Mouse (Mus musculus): Measurements from ENCODE around the gene Mknk1.

The Mknk1 gene

DNA sequence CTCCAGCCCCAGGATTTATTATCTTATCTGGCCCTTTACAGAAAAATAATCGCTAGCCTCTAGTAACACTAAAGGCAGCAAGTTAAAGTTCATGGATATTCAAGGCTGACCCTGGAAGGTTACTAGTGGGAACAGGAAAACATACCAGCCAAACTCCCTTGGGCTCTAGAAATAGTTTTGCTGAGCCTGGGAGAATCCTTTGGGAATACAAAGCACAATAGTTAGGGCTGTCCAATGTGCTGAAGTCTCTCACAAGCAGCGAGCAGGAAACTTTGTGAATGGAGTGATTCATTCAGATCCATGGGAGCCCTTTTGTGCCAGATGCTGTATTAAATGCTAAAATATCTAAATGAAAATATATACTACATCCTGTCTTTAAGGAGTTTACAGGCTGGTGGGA lies 7.7 kb downstream of the Mknk1 start:
- no peak for DNase-seq (ENCODE audit: low read depth, low spot score)

DNA sequence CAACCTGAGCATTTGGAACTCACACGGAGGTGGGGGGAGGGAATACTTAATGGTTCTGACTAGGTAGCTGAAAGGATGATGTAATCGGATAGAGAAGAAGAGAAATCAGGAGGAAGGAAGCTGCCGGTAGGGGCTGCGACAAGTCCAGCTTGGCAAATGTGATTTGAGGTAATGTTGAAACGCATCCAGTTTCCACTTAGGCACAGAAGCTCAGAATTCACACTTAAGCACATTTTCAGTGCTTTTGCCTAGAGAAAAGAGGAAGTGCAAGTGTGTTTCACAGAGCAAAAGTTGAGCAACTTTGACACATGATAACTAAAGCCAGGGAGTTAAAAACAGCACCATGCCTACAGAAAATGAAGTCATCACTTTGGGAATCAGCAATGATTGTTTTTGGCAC lies 8.4 kb downstream of the Mknk1 start:
- DNase-seq (ENCODE audit: low read depth, low spot score): no peak

DNA sequence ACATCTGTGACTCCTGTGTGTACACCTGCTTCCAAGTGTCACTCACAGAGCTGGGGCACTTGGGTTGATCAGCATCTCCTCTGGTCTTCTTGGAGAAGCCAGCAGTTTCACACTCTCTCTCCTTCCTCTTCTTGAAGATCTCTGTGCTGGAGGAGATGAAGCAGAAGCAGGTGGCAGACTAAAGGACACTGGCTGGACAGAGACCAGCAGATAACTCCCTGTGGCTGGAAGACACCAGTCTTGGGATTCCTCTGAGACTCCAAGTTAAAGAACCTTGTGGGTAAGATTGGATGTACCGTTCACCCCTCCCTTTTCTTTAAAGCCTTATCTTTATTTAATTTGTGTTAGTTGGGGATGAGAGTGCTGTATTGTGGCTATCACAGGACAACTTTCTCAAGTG lies 9.1 kb downstream of the Mknk1 start:
- no peak for DNase-seq (ENCODE audit: low read depth, low spot score)

DNA sequence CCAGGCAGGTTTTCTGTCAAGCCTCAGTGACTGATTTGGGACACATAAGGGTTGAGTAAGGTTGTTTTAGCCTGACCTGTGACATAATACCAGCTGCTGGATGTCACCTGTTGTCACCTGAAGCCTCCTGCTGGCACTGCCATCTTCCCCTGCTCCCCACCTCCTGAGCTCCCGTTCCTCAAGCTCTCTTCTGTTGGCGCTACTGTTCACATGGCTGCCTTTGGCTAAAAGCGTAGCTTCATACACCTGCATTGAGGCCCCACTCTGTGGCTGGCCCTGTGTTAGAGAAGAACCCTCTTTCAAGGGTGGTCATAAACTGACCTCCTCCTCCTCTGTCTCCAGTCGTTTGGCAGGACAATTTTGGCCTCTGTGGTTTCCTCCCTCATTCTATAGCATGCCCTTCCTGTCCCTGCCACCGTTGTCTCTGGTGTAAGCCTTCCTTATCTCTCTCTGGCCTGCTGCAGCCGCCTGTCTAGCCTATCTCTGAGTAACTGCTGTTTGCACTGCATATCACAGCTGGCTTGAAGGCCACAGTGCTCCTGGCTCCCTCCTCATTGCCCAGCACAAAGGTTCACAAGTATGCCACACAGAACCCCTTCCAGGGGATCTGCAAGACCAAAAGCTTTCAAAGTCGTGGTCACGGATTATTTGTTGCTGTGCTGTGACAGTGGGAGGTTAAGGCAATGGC lies 10.1 kb downstream of the Mknk1 start:
- no peak for DNase-seq (ENCODE audit: low read depth, low spot score)

GRCm38 (mm10) chr4:115850111-115850510 lies 11.1 kb downstream of the Mknk1 start:
- no peak for DNase-seq (ENCODE audit: low read depth, low spot score)

DNA sequence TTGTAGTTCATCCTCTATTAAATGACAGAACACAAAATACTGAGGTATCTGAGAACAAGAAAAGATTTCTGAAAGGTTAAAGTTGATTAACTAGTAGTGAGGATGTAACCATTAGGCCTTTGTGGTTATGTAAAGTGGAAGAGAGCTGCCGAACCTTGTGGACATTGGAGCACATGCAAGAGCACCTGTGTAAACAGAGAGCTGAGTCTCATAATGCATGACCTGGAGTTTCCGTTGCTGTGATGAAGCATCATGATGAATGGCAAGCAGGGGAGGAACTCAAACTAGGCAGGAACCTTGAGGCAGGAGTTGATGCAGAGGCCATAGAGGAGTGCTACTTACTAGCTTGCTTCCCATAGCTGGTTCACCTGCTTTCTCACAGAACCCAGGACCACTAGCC lies 11.6 kb downstream of the Mknk1 start:
- DNase-seq (ENCODE audit: low read depth, low spot score): no peak

GRCm38 (mm10) chr4:115851569-115851968 lies 12.6 kb downstream of the Mknk1 start:
- DNase-seq (ENCODE audit: low read depth, low spot score): no peak

GRCm38 (mm10) chr4:115855100-115855499 lies 16.1 kb downstream of the Mknk1 start:
- DNase-seq (ENCODE audit: low read depth, low spot score): no peak

- DNase-seq (ENCODE audit: low read depth, low spot score): no peak
Measured at GRCm38 (mm10) chr4:115855609-115856008, 16.6 kb downstream of the Mknk1 start.

GRCm38 (mm10) chr4:115856282-115856681 lies 17.3 kb downstream of the Mknk1 start:
- no peak for DNase-seq (ENCODE audit: low read depth, low spot score)

GRCm38 (mm10) chr4:115857293-115857883 lies 18.4 kb downstream of the Mknk1 start:
- no peak for DNase-seq (ENCODE audit: low read depth, low spot score)

GRCm38 (mm10) chr4:115863352-115863751 lies 24.4 kb downstream of the Mknk1 start:
- DNase-seq (ENCODE audit: low read depth, low spot score): no peak

- no peak for DNase-seq (ENCODE audit: low read depth, low spot score)
Measured at GRCm38 (mm10) chr4:115863880-115864279, 24.9 kb downstream of the Mknk1 start.

DNA sequence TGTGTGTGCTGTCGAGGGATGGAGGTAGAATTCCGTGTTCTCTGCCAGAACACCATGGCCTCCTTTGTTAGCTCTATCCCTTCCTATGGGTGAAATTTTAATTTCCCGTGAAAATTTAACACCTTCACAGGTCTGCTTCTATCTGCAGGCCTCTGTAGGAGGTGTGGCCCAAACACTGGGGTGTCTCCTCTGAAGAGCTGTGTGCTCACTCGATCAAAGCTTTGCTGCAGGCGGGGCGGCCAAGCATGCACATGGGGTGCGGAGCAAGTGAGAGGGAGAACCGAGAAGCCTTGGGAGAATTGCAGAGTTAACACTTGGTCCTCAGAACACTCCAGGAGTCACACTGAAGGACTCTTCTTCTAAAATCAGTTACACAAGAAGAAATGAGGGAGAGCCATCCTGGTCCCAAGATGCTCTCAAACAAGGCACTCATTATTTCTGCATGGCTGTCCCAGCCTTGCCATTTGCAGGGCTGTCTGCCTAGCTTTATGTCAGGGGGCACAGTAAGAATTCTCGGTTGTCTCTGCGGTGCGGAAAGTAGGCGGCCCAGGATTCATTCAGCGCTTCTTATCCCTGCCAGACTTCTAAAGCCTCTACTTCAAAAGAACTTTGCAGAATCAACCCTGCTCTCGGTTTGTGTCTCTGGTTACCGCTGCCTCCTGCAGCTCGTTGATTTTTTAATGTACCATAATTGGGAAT lies 30.7 kb downstream of the Mknk1 start:
- DNase-seq (ENCODE audit: low read depth, low spot score): no peak

DNA sequence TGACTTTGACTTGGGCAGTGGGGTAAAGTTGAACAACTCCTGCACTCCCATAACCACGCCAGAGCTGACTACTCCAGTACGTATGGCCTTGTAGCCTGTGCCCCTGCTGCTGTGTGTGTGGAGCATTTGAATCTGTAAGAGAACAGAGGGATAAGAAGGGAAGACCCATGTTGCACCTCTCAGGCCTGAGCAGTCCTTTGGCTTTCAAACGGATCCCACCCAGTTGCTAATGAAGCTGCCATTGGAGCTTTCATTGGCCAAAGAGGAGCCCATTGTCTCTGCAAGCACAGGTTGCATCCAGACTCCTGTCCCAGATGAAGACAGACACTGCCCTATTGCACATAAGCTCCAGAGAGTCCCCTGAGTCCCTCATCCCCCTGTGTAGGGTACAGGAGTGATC lies 34.2 kb downstream of the Mknk1 start:
- no peak for DNase-seq (ENCODE audit: low read depth, low spot score)

DNA sequence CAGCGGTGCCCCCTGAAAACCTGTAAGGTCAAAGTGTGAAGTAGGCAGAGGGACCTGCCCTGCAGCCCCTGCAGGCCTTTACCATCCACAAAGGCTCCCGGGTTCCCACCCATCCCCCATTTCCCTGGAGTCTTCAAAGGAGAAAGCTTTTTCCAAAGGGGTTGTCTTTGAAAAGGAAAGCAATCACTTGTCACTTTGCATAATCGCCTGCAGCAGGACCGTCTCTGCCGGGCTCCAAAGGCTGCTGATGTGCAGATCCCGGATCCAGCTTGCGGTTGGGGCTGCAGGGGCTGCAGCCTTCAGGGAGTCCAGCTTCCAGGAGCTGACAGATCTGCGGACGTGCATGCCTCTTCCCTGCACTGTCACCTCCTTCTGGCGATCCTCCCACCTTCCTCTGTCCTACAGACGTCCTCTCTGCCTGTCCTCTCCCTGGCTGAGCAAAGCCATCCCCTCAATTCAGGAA lies 39.2 kb downstream of the Mknk1 start:
- DNase-seq (ENCODE audit: low read depth, low spot score): no peak

DNA sequence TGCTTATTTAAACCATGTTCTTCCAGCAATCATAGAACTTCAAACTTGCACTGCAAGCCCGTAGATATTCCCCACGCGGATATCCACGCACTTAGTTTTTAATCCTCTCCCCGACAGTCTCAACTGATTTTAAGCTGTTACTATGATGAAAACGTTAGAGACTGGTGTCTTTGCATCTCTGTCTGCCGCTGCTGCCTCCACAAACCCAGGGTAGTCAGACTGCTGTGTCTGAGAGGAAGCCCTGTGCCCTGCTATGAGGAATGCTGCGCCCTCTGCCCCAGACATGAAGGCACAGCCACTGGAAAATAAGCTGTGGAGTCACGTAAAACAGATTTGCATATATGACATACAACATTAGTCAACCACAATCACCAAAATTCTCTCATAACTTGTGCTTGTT lies 39.8 kb downstream of the Mknk1 start:
- DNase-seq (ENCODE audit: low read depth, low spot score): no peak

GRCm38 (mm10) chr4:115881183-115881582 lies 42.2 kb downstream of the Mknk1 start:
- peak; percentile 60 for DNase-seq (ENCODE audit: low read depth, low spot score)

GRCm38 (mm10) chr4:115882195-115882594 lies 43.2 kb downstream of the Mknk1 start:
- no peak for DNase-seq (ENCODE audit: low read depth, low spot score)

GRCm38 (mm10) chr4:115884022-115884421 lies 45.0 kb downstream of the Mknk1 start, which contains the start of gene Kncn:
Kncn (plus strand) TSS chr4:115884400.
- DNase-seq (ENCODE audit: low read depth, low spot score): no peak

DNA sequence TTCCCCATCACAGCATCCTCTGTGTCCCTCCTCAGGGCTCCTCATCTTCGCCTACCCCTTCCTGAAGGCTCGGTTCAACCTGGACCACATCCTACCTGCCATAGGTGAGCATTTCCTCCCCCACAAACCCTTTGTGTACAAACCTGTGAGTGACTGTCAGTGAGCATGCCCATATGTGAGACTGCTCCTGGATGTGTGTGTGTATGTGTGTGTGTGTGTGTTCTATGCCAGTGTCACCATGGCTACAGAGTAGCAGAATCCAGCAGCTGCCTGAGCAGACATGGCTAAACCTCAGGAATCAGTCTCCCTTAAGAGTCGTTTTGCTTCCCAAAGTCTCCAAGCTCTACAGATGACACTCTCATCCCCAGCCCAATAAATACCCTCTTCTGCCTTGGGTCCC lies 46.8 kb downstream of the Mknk1 start:
- peak; percentile 60 for DNase-seq (ENCODE audit: low read depth, low spot score)

GRCm38 (mm10) chr4:115886875-115887274 lies 47.9 kb downstream of the Mknk1 start:
- DNase-seq (ENCODE audit: low read depth, low spot score): no peak

GRCm38 (mm10) chr4:115890066-115890465 lies 51.1 kb downstream of the Mknk1 start:
- no peak for DNase-seq (ENCODE audit: low read depth, low spot score)
